Mouse (Mus musculus) liver, embryonic 14.5 days (tissue): ENCODE measurements around the gene Gm14137.

Source experiments
- CTCF ChIP-seq: IDR thresholded peaks from 2 replicates; pipeline ENCODE4 v1.5.1; 2016; ENCODE audit warnings: antibody characterized with exemption, low read depth, control low read depth
- EP300 ChIP-seq: IDR thresholded peaks from 2 replicates; pipeline ENCODE4 v1.6.1; 2016; ENCODE audit warnings: antibody characterized with exemption, low read depth

GRCm38 (mm10) chr2:119167866-119168256, 6.4 kb upstream of the Gm14137 start:
- TF ChIP-seq EP300 (no peak), CTCF (no peak)
